Mouse (Mus musculus): ENCODE results near the gene Gm1113. TPM values are rescaled to one million over a fixed set of nuclear protein-coding genes. Genes with fewer than 3 reads are reported as not detected.

Gene Gm1113
- total and polyA plus RNA-seq, 2 experiments from 2014 or later: not detected

- DNase-seq (no peak), ATAC-seq (no peak)
- no peak overlapping the region for H3K4me2 ChIP-seq (ENCODE audit: low read depth)
- no peaks in the 10 kb centered on the region for H3K36me3 ChIP-seq (ENCODE audit: insufficient read depth)
- H3K9me3 ChIP-seq (ENCODE audit: low read length): no peaks in the 10 kb centered on the region
- peaks cover 4% of the 10 kb centered on the region for H3K4me1 ChIP-seq (ENCODE audit: insufficient read depth)
- H3K4me3 ChIP-seq (ENCODE audit: low read depth, low read length): no peak overlapping the region
- H3K27ac ChIP-seq (ENCODE audit: low read depth, low read length): no peak overlapping the region
- no peak for TF ChIP-seq CTCF (IDR thresholded peaks at IDR 0.05; ENCODE audit: low read depth)
- no peaks in the 10 kb centered on the region for H3K27me3 ChIP-seq (ENCODE audit: insufficient read depth, low read length)
- WGBS: 77% methylated on average over 3 of the region's 3 CpGs
- H3K9ac ChIP-seq: no peak overlapping the region
Measured at GRCm38 (mm10) chr9:35529141-35529540, 11.1 kb upstream of the Gm1113 start.

DNA sequence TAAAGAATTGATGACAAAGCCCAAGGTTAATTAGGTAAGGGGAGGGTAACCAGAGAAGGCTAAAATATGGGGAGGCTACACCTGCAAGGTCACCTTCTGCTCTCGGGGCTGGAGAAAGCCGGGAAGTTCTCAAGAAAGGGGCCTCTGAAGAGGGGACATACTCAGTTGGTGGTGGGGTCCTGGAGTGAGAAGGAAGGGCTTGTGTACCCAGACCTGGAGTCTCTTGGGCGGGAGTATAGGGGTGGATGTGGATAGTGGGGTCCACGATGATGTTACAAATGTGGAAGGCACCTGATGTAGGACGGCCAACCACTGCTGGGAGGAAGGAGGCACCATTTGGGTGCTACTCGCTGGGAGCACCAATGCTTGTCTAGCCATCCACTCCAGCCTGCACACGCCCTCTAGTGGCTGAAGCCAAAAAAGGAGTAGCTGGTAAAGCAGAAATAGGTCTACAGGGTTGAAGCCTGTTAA is 5.9 kb upstream of the Gm1113 start:
- no peak overlapping the region for H3K4me3 ChIP-seq (ENCODE audit: low read depth, low read length)
- H3K9me3 ChIP-seq (ENCODE audit: low read length): no peaks in the 10 kb centered on the region
- ATAC-seq (peak; percentile 89), DNase-seq (peak; percentile 87)
- peaks cover 14% of the 10 kb centered on the region for H3K4me1 ChIP-seq (ENCODE audit: insufficient read depth)
- WGBS: 11% methylated on average over 7 of the region's 7 CpGs
- peak overlapping the region; percentile 4; the same call in 1 of the 2 replicates for H3K27ac ChIP-seq (ENCODE audit: low read depth, low read length)
- no peaks in the 10 kb centered on the region for H3K36me3 ChIP-seq (ENCODE audit: insufficient read depth)
- H3K27me3 ChIP-seq (ENCODE audit: insufficient read depth, low read length): no peaks in the 10 kb centered on the region
- no peak overlapping the region for H3K9ac ChIP-seq
- H3K4me2 ChIP-seq (ENCODE audit: low read depth): peak overlapping the region; percentile 31
- peak; percentile 85 for TF ChIP-seq CTCF (IDR thresholded peaks at IDR 0.05; ENCODE audit: low read depth)

- peak; percentile 81 for DNase-seq
- 13% methylated on average over 5 of the region's 5 CpGs for WGBS
Measured at GRCm38 (mm10) chr9:35523541-35523940, 5.5 kb upstream of the Gm1113 start.

GRCm38 (mm10) chr9:35522821-35523515 is 4.9 kb upstream of the Gm1113 start:
- Histone ChIP-seq H3K27ac (ENCODE audit: low read depth, low read length) (no peak overlapping the region), H3K4me2 (ENCODE audit: low read depth) (peak overlapping the region; percentile 31; the same call in 1 of the 2 replicates), H3K4me3 (ENCODE audit: low read depth, low read length) (no peak overlapping the region), H3K9ac (no peak overlapping the region), H3K27me3 (ENCODE audit: insufficient read depth, low read length) (no peaks in the 10 kb centered on the region), H3K4me1 (ENCODE audit: insufficient read depth) (peaks cover 14% of the 10 kb centered on the region), H3K9me3 (ENCODE audit: low read length) (no peaks in the 10 kb centered on the region), H3K36me3 (ENCODE audit: insufficient read depth) (no peaks in the 10 kb centered on the region)
- DNase-seq: no peak
- peak; percentile 9; the same call in 1 of the 2 replicates for ATAC-seq
- 31% methylated on average over 1 of the region's 1 CpGs for WGBS
- no peak for TF ChIP-seq CTCF (IDR thresholded peaks at IDR 0.05; ENCODE audit: low read depth)

More at GRCm38 (mm10) chr9:35523541-35523940, 5.5 kb upstream of the Gm1113 start:
- Histone ChIP-seq H3K4me3 (ENCODE audit: low read depth, low read length) (no peak overlapping the region), H3K4me2 (ENCODE audit: low read depth) (peak overlapping the region; percentile 31), H3K27me3 (ENCODE audit: insufficient read depth, low read length) (no peaks in the 10 kb centered on the region), H3K27ac (ENCODE audit: low read depth, low read length) (peak overlapping the region; percentile 4; the same call in 1 of the 2 replicates), H3K9me3 (ENCODE audit: low read length) (no peaks in the 10 kb centered on the region), H3K4me1 (ENCODE audit: insufficient read depth) (peaks cover 14% of the 10 kb centered on the region), H3K36me3 (ENCODE audit: insufficient read depth) (no peaks in the 10 kb centered on the region), H3K9ac (peak overlapping the region; percentile 19; the same call in 1 of the 2 replicates)
- TF ChIP-seq CTCF (IDR thresholded peaks at IDR 0.05; ENCODE audit: low read depth): no peak
- ATAC-seq: peak; percentile 86

GRCm38 (mm10) chr9:35522241-35522640 is 4.2 kb upstream of the Gm1113 start:
- Histone ChIP-seq H3K9me3 (ENCODE audit: low read length) (no peaks in the 10 kb centered on the region), H3K4me1 (ENCODE audit: insufficient read depth) (peaks cover 14% of the 10 kb centered on the region), H3K27me3 (ENCODE audit: insufficient read depth, low read length) (no peaks in the 10 kb centered on the region), H3K27ac (ENCODE audit: low read depth, low read length) (no peak overlapping the region), H3K4me2 (ENCODE audit: low read depth) (no peak overlapping the region), H3K9ac (no peak overlapping the region), H3K36me3 (ENCODE audit: insufficient read depth) (no peaks in the 10 kb centered on the region), H3K4me3 (ENCODE audit: low read depth, low read length) (no peak overlapping the region)
- 80% methylated on average over 2 of the region's 2 CpGs for WGBS
- DNase-seq: no peak
- TF ChIP-seq CTCF (IDR thresholded peaks at IDR 0.05; ENCODE audit: low read depth): no peak
- ATAC-seq: no peak

DNA sequence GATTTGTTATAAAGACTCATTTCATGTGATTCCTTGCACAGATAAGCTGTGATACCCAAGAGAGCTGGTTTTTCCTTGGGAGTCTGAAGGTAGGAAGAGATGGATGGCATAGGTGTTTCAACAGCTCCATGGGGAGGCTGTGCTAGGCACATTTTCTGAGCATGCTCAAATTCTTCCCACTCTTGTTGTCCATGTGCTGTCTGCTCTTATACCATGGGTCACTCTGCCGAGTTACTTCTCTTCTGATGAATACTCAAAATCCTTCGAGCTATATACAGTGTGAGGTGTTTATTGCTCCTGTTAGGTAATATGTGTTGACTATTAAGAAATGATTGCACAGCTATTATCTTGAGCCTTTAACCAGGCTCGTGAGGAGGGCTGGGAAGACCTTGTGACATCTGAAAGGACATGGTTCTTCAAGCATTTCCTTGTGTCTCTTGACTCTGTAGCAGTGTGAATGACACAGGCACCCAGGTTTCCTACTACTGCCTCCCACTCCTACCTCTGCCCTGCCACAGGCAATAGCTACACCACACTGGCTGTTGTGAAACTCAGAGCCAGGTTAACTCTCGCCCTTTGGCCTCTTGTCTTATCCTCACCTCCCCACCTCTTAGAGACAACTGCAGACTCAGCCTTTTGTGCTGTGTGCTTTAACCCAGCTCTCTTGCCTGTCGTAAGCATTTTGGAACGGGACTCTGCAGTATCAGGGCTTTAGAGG is 2.7 kb upstream of the Gm1113 start:
- no peak for TF ChIP-seq CTCF (IDR thresholded peaks at IDR 0.05; ENCODE audit: low read depth)
- H3K27ac ChIP-seq (ENCODE audit: low read depth, low read length): no peak overlapping the region
- no peak overlapping the region for H3K4me2 ChIP-seq (ENCODE audit: low read depth)
- no peak for DNase-seq
- WGBS: 81% methylated on average over 6 of the region's 6 CpGs
- H3K4me3 ChIP-seq (ENCODE audit: low read depth, low read length): no peak overlapping the region
- H3K9ac ChIP-seq: no peak overlapping the region
- no peaks in the 10 kb centered on the region for H3K36me3 ChIP-seq (ENCODE audit: insufficient read depth)
- ATAC-seq: no peak
- H3K27me3 ChIP-seq (ENCODE audit: insufficient read depth, low read length): no peaks in the 10 kb centered on the region
- peaks cover 14% of the 10 kb centered on the region for H3K4me1 ChIP-seq (ENCODE audit: insufficient read depth)
- H3K9me3 ChIP-seq (ENCODE audit: low read length): no peaks in the 10 kb centered on the region

DNA sequence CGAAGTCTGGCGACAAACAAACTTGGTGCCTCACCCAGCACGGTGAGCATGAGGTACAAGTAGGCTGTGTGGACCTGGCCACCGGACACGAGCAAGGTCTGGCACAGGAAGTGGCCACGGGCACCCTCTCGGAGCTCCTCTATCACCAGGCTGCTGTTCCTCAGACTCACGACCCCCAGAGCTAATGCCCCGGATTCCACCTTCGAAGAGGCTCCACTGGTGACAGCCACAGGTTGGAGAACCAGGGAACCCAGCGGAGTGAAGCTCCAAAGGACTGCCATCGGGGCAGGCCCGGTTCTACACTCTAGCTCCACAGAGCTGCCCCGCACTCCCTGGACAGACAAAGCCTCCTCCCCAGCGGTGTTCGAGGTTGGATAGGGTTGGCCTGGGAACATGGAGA is 1.4 kb downstream of the Gm1113 start:
- no peaks in the 10 kb centered on the region for H3K9me3 ChIP-seq (ENCODE audit: low read length)
- 94% methylated on average over 16 of the region's 16 CpGs for WGBS
- no peaks in the 10 kb centered on the region for H3K36me3 ChIP-seq (ENCODE audit: insufficient read depth)
- H3K27me3 ChIP-seq (ENCODE audit: insufficient read depth, low read length): no peaks in the 10 kb centered on the region
- H3K4me1 ChIP-seq (ENCODE audit: insufficient read depth): no peaks in the 10 kb centered on the region
- TF ChIP-seq CTCF (IDR thresholded peaks at IDR 0.05; ENCODE audit: low read depth): no peak
- H3K9ac ChIP-seq: no peak overlapping the region
- H3K4me2 ChIP-seq (ENCODE audit: low read depth): no peak overlapping the region
- no peak overlapping the region for H3K4me3 ChIP-seq (ENCODE audit: low read depth, low read length)
- DNase-seq (no peak), ATAC-seq (no peak)
- no peak overlapping the region for H3K27ac ChIP-seq (ENCODE audit: low read depth, low read length)

All from forebrain, postnatal 0 days (tissue).